Mouse (Mus musculus) testis, postnatal 14 days (tissue): ENCODE measurements around the gene Pvrig.
"Not testable (repeated sequence)": the region's sequence is repeated elsewhere in the genome, so short reads cannot be mapped to it uniquely, and the experiment has no call there.

Experiments used
- DNase-seq: peaks from one replicate; pipeline ENCODE4 v3.0.0; 2021; ENCODE audit warnings: low spot score

Pvrig gene

DNA sequence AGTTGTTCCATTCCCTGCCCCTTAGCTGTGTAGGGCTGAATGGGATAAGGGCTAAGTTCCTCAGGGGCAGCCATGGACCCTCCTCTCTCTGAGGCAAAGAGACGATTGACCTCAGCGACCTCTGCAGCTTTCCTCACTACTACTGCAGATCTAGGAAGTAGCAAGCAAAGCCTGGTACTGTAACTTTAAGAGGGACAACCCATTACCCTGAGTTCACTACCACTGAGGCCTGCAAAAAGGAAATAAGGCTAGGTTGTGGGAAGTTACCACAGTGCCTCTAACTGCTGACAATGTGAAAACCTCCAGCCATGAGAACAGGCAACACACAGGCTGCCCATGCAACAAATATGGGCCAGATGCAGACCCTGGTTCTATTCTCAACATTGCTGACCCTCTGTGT lies at the start of gene Pvrig:
Gene Pvrig, plus strand, starts transcription at position 301 of the 400 bp plus-strand sequence.
- no peak for DNase-seq

- no peak for DNase-seq
Observed at GRCm38 (mm10) chr5:138294158-138294557, 47.6 kb upstream of the Pvrig start.

GRCm38 (mm10) chr5:138299613-138300012 lies 42.1 kb upstream of the Pvrig start:
- DNase-seq: no peak

DNA sequence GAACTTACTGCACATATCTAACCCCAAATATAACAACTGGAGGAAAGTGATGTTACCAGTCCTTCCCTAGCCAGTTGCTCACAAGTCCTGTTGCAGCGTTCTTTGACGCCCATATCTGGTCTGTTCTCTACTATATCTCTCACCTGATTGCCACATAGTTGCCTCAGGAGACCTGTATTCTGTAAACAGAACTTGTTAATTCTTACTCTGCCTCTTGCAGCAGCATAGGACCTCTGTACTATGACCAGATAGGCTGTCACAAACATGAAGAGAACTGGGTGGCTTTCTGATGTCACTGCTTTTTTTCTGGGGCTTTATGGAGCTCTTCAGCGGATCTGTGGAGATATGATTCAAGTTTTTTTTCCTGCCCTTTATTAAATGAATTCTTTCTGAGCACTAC lies 29.0 kb upstream of the Pvrig start:
- DNase-seq: no peak

DNA sequence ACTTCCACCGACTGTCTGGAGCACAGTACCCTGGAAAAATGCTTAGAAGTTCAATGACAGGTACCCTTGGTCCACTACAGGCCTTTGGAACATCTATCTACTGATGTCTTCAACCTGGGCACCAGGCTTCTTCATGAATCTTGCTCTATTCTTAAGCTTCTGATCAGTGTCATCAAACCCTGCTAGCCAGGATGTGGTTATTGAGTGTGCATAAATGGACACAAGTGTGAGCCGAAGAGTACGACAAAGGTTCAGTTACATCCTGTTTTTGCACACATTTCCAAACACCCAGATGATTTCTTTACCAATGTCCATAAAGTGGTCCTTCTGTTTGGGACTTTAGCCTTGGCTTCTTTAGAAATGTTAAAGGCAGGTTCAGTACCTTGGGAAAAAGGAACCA lies 1.5 kb downstream of the Pvrig start:
- no peak for DNase-seq

DNA sequence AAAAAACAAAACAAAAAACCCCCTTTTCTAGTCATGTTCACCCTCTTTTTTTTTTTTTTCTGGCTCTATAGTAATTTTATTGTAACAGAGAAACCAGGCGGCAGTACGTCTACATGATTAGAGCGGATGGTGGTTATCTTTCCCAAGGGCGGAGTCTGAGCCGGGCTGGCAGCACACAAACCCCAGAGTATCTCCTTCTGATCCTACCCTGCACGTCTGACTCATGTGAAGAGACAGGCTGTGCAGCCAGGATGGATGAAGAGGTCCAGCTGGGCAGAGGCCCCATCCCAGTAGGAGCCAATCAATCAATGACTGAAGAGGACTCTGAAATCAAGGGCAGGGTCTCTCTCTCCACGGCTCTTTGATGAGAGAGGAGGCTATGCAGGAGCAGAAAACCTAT lies 21.4 kb downstream of the Pvrig start:
- not testable (repeated sequence) for DNase-seq

- DNase-seq: not testable (repeated sequence)
Observed at GRCm38 (mm10) chr5:138365347-138365746, 23.6 kb downstream of the Pvrig start.
